7 mouse cellular contexts compared by ENCODE assay signal in the genomic region with DNA sequence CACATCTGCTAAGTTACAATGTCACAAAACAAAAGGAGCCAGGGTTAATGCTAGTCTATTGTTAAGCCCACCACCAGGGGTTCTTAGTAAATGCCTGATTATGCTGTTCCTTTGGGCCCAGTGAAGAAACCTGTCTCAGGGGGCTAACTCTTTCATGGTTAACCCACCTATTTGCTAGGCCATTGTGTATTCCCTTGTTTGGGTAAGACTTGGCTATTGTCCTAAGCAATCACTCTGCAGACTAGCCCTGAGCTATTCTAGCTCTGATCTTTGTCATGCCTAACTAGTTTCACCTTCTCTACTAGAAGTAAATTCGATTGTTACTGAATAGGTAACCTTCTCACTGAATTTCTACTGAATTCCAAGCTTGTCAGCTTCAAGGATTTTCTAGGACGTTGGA.
DNase-seq lines count a peak whose midpoint lies in the region; TF ChIP-seq lines count a peak whose summit lies in the region.
"Not testable (repeated sequence)": the region's sequence is repeated elsewhere in the genome, so short reads cannot be mapped to it uniquely, and the experiment has no call there.

No protein-coding gene starts in this region.

- not testable (repeated sequence) for TF ChIP-seq CTCF in ES-Bruce4 (IDR thresholded peaks at IDR 0.05; ENCODE audit: low read depth, low read length)

- TF ChIP-seq EP300 in ES-Bruce4 (IDR thresholded peaks at IDR 0.05; ENCODE audit: insufficient read depth, low read depth, low read length), result 0 out of 2 replicates have a peak, but pooled peaks have one; percentile 29

- TF ChIP-seq POLR2A in ES-Bruce4 (IDR thresholded peaks at IDR 0.05; ENCODE audit: insufficient read depth, low read length), result not testable (repeated sequence)

- H3K36me3 ChIP-seq in ES-Bruce4 (ENCODE audit: control insufficient read depth, insufficient read depth, low read length, poor library complexity, severe bottlenecking); ES-E14 (ENCODE audit: control insufficient read depth, insufficient read depth, low read length, poor library complexity, severe bottlenecking): not testable (repeated sequence)

- peak; percentile 74 for DNase-seq in ES-CJ7 (ENCODE audit: low read depth, low spot score)
- DNase-seq in ES-E14 (ENCODE audit: low read depth, low spot score), result peak; percentile 40
- peak; percentile 87 for DNase-seq in R1 (ENCODE audit: low read depth, low spot score)
- peak; percentile 22 for DNase-seq in WW6 (ENCODE audit: low read depth, low spot score)
- DNase-seq in ZHBTc4 (ENCODE audit: low read depth, low spot score), result peak; percentile 89
- DNase-seq in heart, adult 11 months, result peak; percentile 28

- not testable (repeated sequence) for H3K27me3 ChIP-seq in ES-Bruce4 (ENCODE audit: control insufficient read depth, insufficient read depth, low read length, poor library complexity, severe bottlenecking)

- H3K4me1 ChIP-seq in ES-Bruce4 (ENCODE audit: control insufficient read depth, insufficient read depth, low read length); ES-E14 (ENCODE audit: control insufficient read depth in 2 of 2, insufficient read depth in 2 of 2, low read length in 2 of 2, poor library complexity in 1 of 2): not testable (repeated sequence)

- not testable (repeated sequence) for H3K27ac ChIP-seq in ES-Bruce4 (ENCODE audit: insufficient read depth, low read length); ES-E14 (ENCODE audit: insufficient read depth, low read depth, low read length, poor library complexity, severe bottlenecking)

- in situ Hi-C loops in ES-E14 (cut with MboI; ENCODE audit: low sequenced_read_pairs in 2 of 2, unreplicated experiment in 2 of 2), result not testable (repeated sequence)

- not testable (repeated sequence) for H3K4me3 ChIP-seq in ES-Bruce4 (ENCODE audit: low read depth, low read length); ES-E14 (ENCODE audit: insufficient read depth in 1 of 2, low read depth in 1 of 2, low read length in 2 of 2, poor library complexity in 1 of 2, severe bottlenecking in 1 of 2)

- H3K9me3 ChIP-seq in ES-Bruce4 (replicated peaks; ENCODE audit: control insufficient read depth, insufficient read depth, low read length, poor library complexity, severe bottlenecking); ES-E14 (ENCODE audit: control insufficient read depth, insufficient read depth, low read depth, low read length): not testable (repeated sequence)

- not testable (repeated sequence) for H3K9ac ChIP-seq in ES-Bruce4 (ENCODE audit: low read depth, poor library complexity, severe bottlenecking); ES-E14 (ENCODE audit: insufficient read depth, low read depth, low read length, poor library complexity, severe bottlenecking)

TF ChIP-seq in ES-E14, 5 proteins besides CTCF, POLR2A, EP300 and RAD21:
- peak; percentile 71 for TF ChIP-seq CHD2 (IDR thresholded peaks at IDR 0.05; ENCODE audit: low read depth, low read length)

Comparison
In these comparisons a context has a peak if more than half of its experiments do, and no peak if none do; other contexts are left out.
1. DNase-seq: peak in every context shown above with its lines; median percentile 89 in ZHBTc4; 87 in R1; 74 in ES-CJ7; 40 in ES-E14; 28 in heart, adult 11 months; 22 in WW6.